Mouse (Mus musculus) midbrain, postnatal 0 days (tissue): ENCODE results near the gene Pabpc4l. TPM values are rescaled to one million over a fixed set of nuclear protein-coding genes. Genes with fewer than 3 reads are reported as not detected.
"Not testable (repeated sequence)": the region's sequence is repeated elsewhere in the genome, so short reads cannot be mapped to it uniquely, and the experiment has no call there.

Source experiments
- ATAC-seq: fragments of 200-750 bp; cut with Nextera tagmentation; 2 replicates; pipeline ENCODE4 v1.8.0; 2017; ENCODE audit warnings: moderate number of reproducible peaks, mild to moderate bottlenecking, moderate TSS enrichment, moderate library complexity; ENCODE audit not compliant: low FRiP score
- DNase-seq: peaks from one replicate; pipeline ENCODE4 v3.0.0-alpha.2; 2015; ENCODE audit warnings: low spot score
- H3K27ac ChIP-seq: fragments of 300-500 bp; sonication (generic); 2 replicates; pipeline ENCODE4 v1.5.1; 2014; ENCODE audit warnings: low read depth, mild to moderate bottlenecking, low read length, mixed read lengths
- H3K27me3 ChIP-seq: fragments of 300-500 bp; sonication (generic); 2 replicates; pipeline ENCODE4 v1.6.1; 2014; ENCODE audit warnings: low read length, control low read depth, mixed read lengths; ENCODE audit not compliant: insufficient read depth
- H3K36me3 ChIP-seq: fragments of 300-500 bp; sonication (generic); 2 replicates; pipeline ENCODE4 v1.6.1; 2014; ENCODE audit warnings: low read length, control low read depth, mixed read lengths; ENCODE audit not compliant: insufficient read depth
- H3K4me1 ChIP-seq: fragments of 300-500 bp; sonication (generic); 2 replicates; pipeline ENCODE4 v1.6.1; 2014; ENCODE audit warnings: mild to moderate bottlenecking, control low read depth, antibody characterized with exemption, low read length, mixed read lengths; ENCODE audit not compliant: insufficient read depth
- H3K4me2 ChIP-seq: fragments of 300-500 bp; sonication (generic); 2 replicates; pipeline ENCODE4 v1.6.1; 2014; ENCODE audit warnings: low read depth, mild to moderate bottlenecking, low read length, mixed read lengths; ENCODE audit not compliant: poor library complexity, severe bottlenecking
- H3K4me3 ChIP-seq: fragments of 300-500 bp; sonication (generic); 2 replicates; pipeline ENCODE4 v1.5.1; 2014; ENCODE audit warnings: low read depth, mild to moderate bottlenecking, low read length, moderate library complexity
- H3K9ac ChIP-seq: fragments of 300-500 bp; sonication (generic); replicated peaks from 2 replicates; pipeline ENCODE4 v1.6.1; 2014; ENCODE audit warnings: mild to moderate bottlenecking, low read length, moderate library complexity, mixed read lengths; ENCODE audit not compliant: poor library complexity, severe bottlenecking
- H3K9me3 ChIP-seq: fragments of 300-500 bp; sonication (generic); 2 replicates; pipeline ENCODE4 v1.6.1; 2016; ENCODE audit warnings: low read length, control low read depth
- CTCF ChIP-seq: IDR thresholded peaks from 2 replicates; pipeline ENCODE4 v1.5.1; 2016; ENCODE audit warnings: antibody characterized with exemption, mild to moderate bottlenecking
- WGBS: fragments of 180-500 bp; shearing (Covaris S2); extraction: QIAGEN DNeasy Blood & Tissue Kit; methylation state at CpG from one replicate; pipeline ENCODE4 v1.1.7; 2014; 5-methylcytosine and 5-hydroxymethylcytosine counted together
- polyA plus RNA-seq: library from polyadenylated mRNA; unstranded; fragments of >200 nt; fragmentation: Nextera tagmentation; extraction: Ambion mirVana; gene quantifications from 2 replicates; pipeline ENCODE4 v1.2.1, GENCODE M21; 2015
- total RNA-seq: library from RNA; depleted of rRNA; stranded (reverse); fragments of >200 nt; gene quantifications from 2 replicates; pipeline ENCODE4 v1.2.3, GENCODE M21; 2014; rRNA removed

Gene Pabpc4l
- total RNA-seq (0.90 and 1.6 TPM in 2 replicates), polyA plus RNA-seq (1.0 and 1.6 TPM in 2 replicates)

DNA sequence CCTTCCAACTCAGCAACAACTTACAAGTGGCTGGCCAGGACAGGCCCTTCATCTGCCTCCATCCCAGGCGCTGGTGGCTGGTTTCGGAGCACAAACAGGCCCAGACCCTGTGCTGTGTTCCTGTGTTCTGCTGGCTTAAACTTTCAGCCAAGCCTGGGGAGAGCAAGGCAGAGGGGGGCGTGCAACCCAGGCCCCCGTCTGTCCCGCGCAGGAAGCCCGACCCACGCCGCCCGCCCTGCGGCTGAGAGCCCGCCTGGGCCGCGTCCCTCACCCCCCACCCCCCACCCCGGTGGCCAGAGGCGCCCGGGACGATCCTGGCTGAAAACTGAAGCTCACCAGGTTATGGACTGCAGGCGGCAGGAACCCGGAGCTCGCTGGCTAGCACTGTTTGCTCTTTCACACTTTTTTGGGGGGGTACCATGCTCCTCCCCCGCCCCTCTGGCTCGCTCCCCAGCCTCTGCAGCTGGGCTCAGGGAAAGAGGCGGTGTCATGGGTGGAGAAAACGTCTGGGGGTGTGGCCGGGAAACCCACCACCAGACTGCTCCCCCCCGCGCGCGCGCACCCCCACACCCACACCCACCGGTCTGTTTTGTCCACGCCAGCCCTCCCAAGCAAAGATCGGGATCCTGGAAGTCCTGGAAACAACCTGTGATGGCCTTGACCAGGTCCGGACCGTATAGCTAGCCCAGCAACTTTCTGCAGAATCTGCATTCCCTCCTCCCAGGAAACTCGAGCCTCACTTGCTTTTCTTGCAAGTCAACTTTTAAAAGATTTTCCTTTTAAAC, at the start of gene Pabpc4l:
Gene Pabpc4l (minus strand): TSS at position 739 of the 785 bp plus-strand sequence.
- Histone ChIP-seq H3K4me1 (0 out of 2 replicates have a peak, but pooled peaks cover 3% of the 10 kb centered on the region), H3K27ac (peak within 1 kb of the TSS; percentile 26; the same call in 1 of the 2 replicates)
- ATAC-seq = peak; percentile 88

DNA sequence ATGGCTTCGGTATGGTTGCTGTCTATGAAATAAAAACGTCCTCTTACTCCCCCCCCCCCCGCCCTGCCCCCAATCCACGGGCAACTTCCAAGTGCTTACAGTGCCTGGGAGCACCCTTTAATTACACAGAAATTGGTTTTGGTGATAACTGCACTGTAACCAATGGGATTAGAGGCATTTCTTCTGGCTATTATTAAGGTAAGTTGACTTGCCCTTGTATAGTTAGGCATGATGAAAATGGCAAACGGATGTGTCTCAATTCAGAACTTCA, 42.9 kb upstream of the Pabpc4l start:
- no peak for DNase-seq
- Histone ChIP-seq H3K4me3 (no peak overlapping the region), H3K4me1 (no peaks in the 10 kb centered on the region), H3K9me3 (no peaks in the 10 kb centered on the region), H3K36me3 (no peaks in the 10 kb centered on the region), H3K9ac (no peak overlapping the region), H3K27me3 (no peaks in the 10 kb centered on the region), H3K4me2 (no peak overlapping the region), H3K27ac (no peak overlapping the region)
- ATAC-seq = no peak; the same call in 1 of the 2 replicates
- TF ChIP-seq CTCF = no peak
- 52% methylated on average over 5 of the region's 5 CpGs for WGBS

More for the DNA sequence above, at the start of gene Pabpc4l:
- peak within 1 kb of the TSS; percentile 95 for H3K4me2 ChIP-seq
- peak within 1 kb of the TSS; percentile 58 for H3K4me3 ChIP-seq
- no peaks in the 10 kb centered on the region for H3K9me3 ChIP-seq
- DNase-seq = peak; percentile 51
- peak within 1 kb of the TSS; percentile 51 for H3K9ac ChIP-seq
- no peaks in the 10 kb centered on the region for H3K36me3 ChIP-seq
- H3K27me3 ChIP-seq = no peaks in the 10 kb centered on the region
- no peak for TF ChIP-seq CTCF
- WGBS = under 1% methylated on average over 37 of the region's 37 CpGs

DNA sequence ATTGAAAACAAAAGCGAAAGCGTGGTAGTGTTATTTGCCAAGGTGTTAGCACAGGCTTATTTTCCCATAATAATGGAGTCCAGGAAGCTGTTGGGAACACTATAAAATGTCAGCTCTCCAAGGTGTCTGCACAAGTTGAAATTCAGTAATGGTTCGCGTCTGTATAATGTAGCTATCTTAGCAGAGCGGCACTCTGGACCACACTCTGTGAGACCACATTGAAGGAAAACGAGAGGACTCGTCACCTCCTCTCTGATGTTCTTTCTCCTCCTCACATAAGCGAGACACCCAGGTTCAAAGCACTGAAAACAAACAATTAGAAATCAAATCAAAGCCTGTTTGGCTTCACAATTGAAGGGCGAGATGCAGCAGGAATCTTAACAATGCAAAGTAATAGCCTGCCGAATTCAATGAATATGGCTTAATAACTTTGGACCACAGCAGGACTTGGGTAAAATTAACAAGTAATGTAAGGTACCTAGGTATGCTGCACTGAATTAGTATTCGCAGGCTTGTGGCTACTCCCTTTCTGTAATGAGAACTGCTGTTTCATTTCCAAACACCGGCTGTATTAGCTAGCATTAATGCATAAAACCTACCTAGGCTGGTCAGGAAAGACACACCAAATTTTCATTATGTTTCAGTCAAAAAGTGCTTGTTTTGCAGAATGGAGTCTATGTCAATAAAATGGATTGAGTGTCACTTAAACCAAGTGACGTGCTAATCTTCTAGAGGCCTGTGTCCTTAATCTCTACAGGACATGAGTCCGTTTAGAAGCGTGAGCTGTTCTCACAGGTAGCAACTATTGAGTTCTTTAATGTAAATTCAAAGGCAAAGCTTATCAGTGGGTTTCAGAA, 42.3 kb upstream of the Pabpc4l start:
- H3K27me3 ChIP-seq = no peaks in the 10 kb centered on the region
- no peak overlapping the region for H3K4me3 ChIP-seq
- DNase-seq (no peak), ATAC-seq (no peak; the same call in 1 of the 2 replicates)
- no peaks in the 10 kb centered on the region for H3K4me1 ChIP-seq
- 0 out of 2 replicates have a peak overlapping the region, but pooled peaks have one; percentile 26 for H3K4me2 ChIP-seq
- WGBS = 51% methylated on average over 15 of the region's 15 CpGs
- H3K27ac ChIP-seq = no peak overlapping the region
- no peaks in the 10 kb centered on the region for H3K36me3 ChIP-seq
- no peak overlapping the region for H3K9ac ChIP-seq
- no peaks in the 10 kb centered on the region for H3K9me3 ChIP-seq
- no peak for TF ChIP-seq CTCF

DNA sequence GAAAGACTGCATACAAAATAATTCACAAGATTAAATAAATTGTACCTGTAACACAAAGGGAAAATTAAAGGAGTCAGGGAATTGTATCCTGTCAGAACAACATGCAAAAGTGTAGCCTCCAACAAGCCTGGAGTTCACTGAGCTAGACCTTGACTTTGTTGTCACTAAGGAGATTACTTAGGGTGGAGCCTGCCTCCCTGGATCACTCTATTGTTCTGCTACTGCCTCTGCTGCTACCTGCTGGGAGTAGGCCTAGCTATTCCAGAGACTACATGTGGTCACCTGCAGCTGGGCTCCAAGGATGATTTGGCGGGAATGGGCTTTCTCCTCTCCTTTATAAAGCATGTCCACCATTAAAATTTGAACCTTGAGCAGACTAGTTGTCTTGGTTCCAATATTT, 38.1 kb upstream of the Pabpc4l start:
- not testable (repeated sequence) for H3K4me2 ChIP-seq, DNase-seq, H3K27ac ChIP-seq, H3K9me3 ChIP-seq, H3K9ac ChIP-seq, H3K4me3 ChIP-seq, H3K27me3 ChIP-seq, H3K4me1 ChIP-seq, ATAC-seq, H3K36me3 ChIP-seq
- WGBS = 77% methylated on average over 1 of the region's 1 CpGs

DNA sequence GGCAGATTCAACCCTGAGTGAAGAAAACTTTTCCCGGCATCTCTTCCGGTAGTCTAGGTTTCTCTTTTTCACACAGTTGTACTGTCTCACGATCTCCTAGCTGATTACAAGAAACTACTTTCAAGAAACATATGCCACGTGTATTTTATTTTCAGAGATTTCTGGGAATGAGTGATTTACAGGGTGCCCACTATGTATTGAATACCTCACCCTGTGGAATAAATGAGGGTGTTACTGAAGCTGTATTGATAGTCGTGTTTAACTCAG, 180 bp upstream of the Pabpc4l start:
- no peak overlapping the region for H3K27ac ChIP-seq
- H3K4me2 ChIP-seq = peak overlapping the region; percentile 95
- H3K36me3 ChIP-seq = no peaks in the 10 kb centered on the region
- no peaks in the 10 kb centered on the region for H3K9me3 ChIP-seq
- H3K4me1 ChIP-seq = 0 out of 2 replicates have a peak, but pooled peaks cover 3% of the 10 kb centered on the region
- H3K4me3 ChIP-seq = peak overlapping the region; percentile 58
- DNase-seq (no peak), ATAC-seq (peak; percentile 49; the same call in 1 of the 2 replicates)
- H3K9ac ChIP-seq = peak overlapping the region; percentile 51; the same call in 1 of the 2 replicates
- WGBS = 9% methylated on average over 5 of the region's 5 CpGs
- no peaks in the 10 kb centered on the region for H3K27me3 ChIP-seq
- TF ChIP-seq CTCF = no peak

DNA sequence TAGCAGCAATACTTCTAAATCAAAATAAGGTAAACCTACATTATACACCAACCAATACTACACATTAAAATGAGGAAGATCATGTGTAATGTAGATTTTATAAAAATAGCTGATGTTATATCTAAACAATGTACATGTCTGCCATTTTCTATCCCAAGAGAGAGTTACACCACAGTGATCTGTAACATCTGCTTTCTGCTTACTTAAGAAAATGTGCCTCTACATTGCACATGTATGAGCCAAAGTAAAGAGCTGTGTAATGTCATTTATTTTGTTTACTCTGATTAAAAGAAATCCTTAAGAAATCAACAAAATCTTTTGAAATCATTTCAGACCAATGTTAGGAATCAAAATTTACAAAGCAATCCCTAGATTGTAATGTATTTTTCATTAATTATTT, 16.6 kb downstream of the Pabpc4l start:
- no peak for DNase-seq
- H3K9me3 ChIP-seq = no peaks in the 10 kb centered on the region

More for the DNA sequence above, 16.6 kb downstream of the Pabpc4l start:
- Histone ChIP-seq H3K9ac (no peak overlapping the region), H3K4me2 (no peak overlapping the region), H3K27me3 (no peaks in the 10 kb centered on the region), H3K4me1 (no peaks in the 10 kb centered on the region), H3K4me3 (no peak overlapping the region), H3K27ac (no peak overlapping the region), H3K36me3 (no peaks in the 10 kb centered on the region)
- no peak for TF ChIP-seq CTCF
- no peak for ATAC-seq
